Mouse (Mus musculus) spleen, adult 2 months (tissue): ENCODE results near the gene Mtg2. TPM values are rescaled to one million over a fixed set of nuclear protein-coding genes. Genes with fewer than 3 reads are reported as not detected.

Experiments
- DNase-seq, 2 experiments: peaks; one replicate each; pipeline versions ENCODE4 v3.0.0 to v3.0.0-alpha.2; 2012 to 2021; ENCODE audit warnings: low spot score in 2 of 2, low read depth in 1 of 2
- H3K27ac ChIP-seq: fragments of 200-500 bp; 2 replicates; pipeline ENCODE4 v1.5.1; 2012; ENCODE audit warnings: low read length, inconsistent platforms; ENCODE audit not compliant: insufficient read depth
- H3K27me3 ChIP-seq: fragments of 200-500 bp; 2 replicates; pipeline ENCODE4 v1.6.1; 2012; ENCODE audit warnings: mild to moderate bottlenecking, moderate library complexity, low read length, inconsistent platforms; ENCODE audit not compliant: control insufficient read depth, insufficient read depth
- H3K36me3 ChIP-seq: fragments of 200-500 bp; 2 replicates; pipeline ENCODE4 v1.6.1; 2012; ENCODE audit warnings: mild to moderate bottlenecking, low read length, inconsistent platforms; ENCODE audit not compliant: control insufficient read depth, insufficient read depth
- H3K4me1 ChIP-seq: fragments of 200-500 bp; 2 replicates; pipeline ENCODE4 v1.6.1; 2011; ENCODE audit warnings: inconsistent platforms; ENCODE audit not compliant: control insufficient read depth, insufficient read depth, insufficient read length
- H3K4me3 ChIP-seq: fragments of 200-500 bp; 2 replicates; pipeline ENCODE4 v1.5.1; 2011; ENCODE audit warnings: mild to moderate bottlenecking, inconsistent platforms; ENCODE audit not compliant: insufficient read depth, insufficient read length; ENCODE audit errors: extremely low read depth
- CTCF ChIP-seq: fragments of 200-500 bp; IDR thresholded peaks from 2 replicates; pipeline ENCODE4 v1.5.1; 2011; ENCODE audit warnings: mild to moderate bottlenecking, inconsistent platforms; ENCODE audit not compliant: insufficient read depth, insufficient read length, insufficient replicate concordance; ENCODE audit errors: extremely low read depth
- POLR2A ChIP-seq: fragments of 200-500 bp; IDR thresholded peaks from 2 replicates; pipeline ENCODE4 v1.6.1; 2011; ENCODE audit warnings: low read depth, low read length, inconsistent platforms
- WGBS: fragments of 180-500 bp; shearing (Covaris S2); methylation state at CpG from one replicate; pipeline ENCODE4 v1.1.7; 2018; 5-methylcytosine and 5-hydroxymethylcytosine counted together
- polyA plus RNA-seq: library from polyadenylated mRNA; depleted of rRNA; stranded (reverse); fragments of >200 nt; gene quantifications from 2 replicates; pipeline ENCODE4 v1.2.3, GENCODE M21; 2012

Mtg2 gene
- polyA plus RNA-seq, 1 experiment: 13.9 TPM

GRCm38 (mm10) chr2:180116081-180116493 is 45.7 kb downstream of the Mtg2 start:
- no peaks in the 10 kb centered on the region for H3K27me3 ChIP-seq
- no peak for DNase-seq

GRCm38 (mm10) chr2:180116741-180117484 is 46.5 kb downstream of the Mtg2 start:
- Histone ChIP-seq H3K36me3 (no peaks in the 10 kb centered on the region), H3K4me1 (peaks cover 5% of the 10 kb centered on the region; the same call in 1 of the 2 replicates), H3K27ac (no peak overlapping the region), H3K27me3 (no peaks in the 10 kb centered on the region), H3K4me3 (no peak overlapping the region)
- 74% methylated on average over 8 of the region's 8 CpGs for WGBS
- no peak for DNase-seq
- no peak for TF ChIP-seq POLR2A
- TF ChIP-seq CTCF: no peak

More at GRCm38 (mm10) chr2:180116081-180116493, 45.7 kb downstream of the Mtg2 start:
- no peaks in the 10 kb centered on the region for H3K36me3 ChIP-seq
- H3K4me3 ChIP-seq: no peak overlapping the region
- no peak overlapping the region for H3K27ac ChIP-seq
- TF ChIP-seq POLR2A (no peak), CTCF (no peak)
- H3K4me1 ChIP-seq: peaks cover 5% of the 10 kb centered on the region; the same call in 1 of the 2 replicates
- 47% methylated on average over 10 of the region's 10 CpGs for WGBS

- TF ChIP-seq POLR2A: no peak
- TF ChIP-seq CTCF: no peak
- H3K36me3 ChIP-seq: no peaks in the 10 kb centered on the region
- no peak overlapping the region for H3K27ac ChIP-seq
- H3K4me1 ChIP-seq: peaks cover 5% of the 10 kb centered on the region; the same call in 1 of the 2 replicates
- DNase-seq: peak in 1 of 2 experiments; percentile 7
- no peak overlapping the region for H3K4me3 ChIP-seq
- no peaks in the 10 kb centered on the region for H3K27me3 ChIP-seq
- 22% methylated on average over 13 of the region's 13 CpGs for WGBS
Observed at GRCm38 (mm10) chr2:180117485-180118194, 47.3 kb downstream of the Mtg2 start.

- DNase-seq: peak; percentile 91 to 100
- no peak; the same call in 1 of the 2 replicates for TF ChIP-seq POLR2A
- TF ChIP-seq CTCF: no peak
- Histone ChIP-seq H3K4me3 (peak within 1 kb of the TSS; percentile 72), H3K4me1 (peaks cover 5% of the 10 kb centered on the region; the same call in 1 of the 2 replicates), H3K27ac (peak within 1 kb of the TSS; percentile 58), H3K27me3 (no peaks in the 10 kb centered on the region), H3K36me3 (0 out of 2 replicates have a peak, but pooled peaks cover 3% of the 10 kb centered on the region)
- WGBS: 2% methylated on average over 55 of the region's 55 CpGs
Observed at GRCm38 (mm10) chr2:180118661-180119438, 48.5 kb downstream of the Mtg2 start, which contains the start of gene Osbpl2. TSS of gene Osbpl2 (plus strand) at chr2:180119306.

GRCm38 (mm10) chr2:180119439-180120291 is 49.3 kb downstream of the Mtg2 start:
- peak in 1 of 2 experiments; percentile 18 for DNase-seq
- H3K4me3 ChIP-seq: peak overlapping the region; percentile 72
- 2% methylated on average over 68 of the region's 68 CpGs for WGBS
- H3K27ac ChIP-seq: peak overlapping the region; percentile 58
- H3K4me1 ChIP-seq: peaks cover 5% of the 10 kb centered on the region; the same call in 1 of the 2 replicates
- H3K27me3 ChIP-seq: no peaks in the 10 kb centered on the region
- 0 out of 2 replicates have a peak, but pooled peaks cover 3% of the 10 kb centered on the region for H3K36me3 ChIP-seq
- TF ChIP-seq POLR2A (no peak), CTCF (no peak)
